ENCODE assay signal across 12 mouse cellular contexts in the genomic region with DNA sequence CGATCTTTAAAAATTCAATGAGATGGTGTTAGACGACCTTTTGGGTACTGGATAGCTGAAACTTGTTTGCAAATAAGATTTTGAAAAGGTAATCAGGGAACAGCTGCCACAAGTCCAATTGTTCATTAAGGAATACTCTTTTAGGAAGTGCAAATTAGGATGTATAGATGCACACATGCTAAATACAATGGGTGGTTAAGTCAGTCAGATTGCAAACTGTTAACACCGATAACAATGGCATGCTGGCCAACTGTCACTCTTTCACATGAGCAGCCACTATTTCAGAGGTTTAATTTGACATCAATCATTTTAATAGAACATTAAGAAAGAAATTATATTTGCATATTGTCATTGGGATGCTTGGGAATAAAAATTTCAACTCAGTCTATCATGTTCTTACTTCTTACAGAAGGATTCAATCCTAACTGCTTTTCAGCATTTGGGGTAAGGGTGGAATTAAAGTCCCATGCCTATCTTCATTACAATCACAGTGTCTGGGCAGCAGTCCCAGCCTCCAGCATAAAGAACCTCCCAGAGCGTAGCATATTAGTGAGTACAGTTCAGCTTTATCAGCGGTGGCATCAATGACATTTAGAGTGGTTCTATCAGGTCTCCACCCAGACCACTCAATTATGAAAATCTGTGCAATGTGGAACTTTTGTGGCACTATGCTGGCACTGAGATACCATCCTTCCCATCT.
DNase-seq lines count a peak whose midpoint lies in the region; ATAC-seq lines count a peak whose summit lies in the region.
"Had no signal": no experiment of that assay in that cellular context is flagged by ENCODE, and none has a peak within 500 bp of the region (broad histone marks: within the 10 kb centered on the region; RNA-seq: fewer than 3 reads in every experiment).

No protein-coding gene starts in this region.

- H3K9ac ChIP-seq in midbrain, embryonic 12.5 days (replicated peaks), result no peak overlapping the region
- no peak overlapping the region for H3K9ac ChIP-seq in midbrain, embryonic 11.5 days (ENCODE audit: low read length)
- H3K9ac ChIP-seq in hindbrain, embryonic 15.5 days, result no peak overlapping the region
- H3K9ac ChIP-seq: embryonic facial prominence, embryonic 12.5 days; liver, embryonic 13.5 days had no signal

- H3K4me3 ChIP-seq in midbrain, embryonic 12.5 days, result no peak overlapping the region
- H3K4me3 ChIP-seq in midbrain, embryonic 11.5 days (ENCODE audit: low read depth, low read length), result no peak overlapping the region
- no peak overlapping the region for H3K4me3 ChIP-seq in hindbrain, embryonic 15.5 days
- H3K4me3 ChIP-seq: embryonic facial prominence, embryonic 12.5 days; liver, embryonic 13.5 days had no signal

- no peak for DNase-seq in cerebellum, adult 11 months
- no peak for DNase-seq in midbrain, embryonic 11.5 days (ENCODE audit: low spot score, missing footprints)
- DNase-seq in retina, postnatal 1 day, result peak; percentile 87
- DNase-seq in testis, postnatal 14 days (ENCODE audit: low spot score), result no peak
- DNase-seq: adrenal gland, adult 2 months; heart, postnatal 36 days; liver, embryonic 13.5 days had no signal

- 54% methylated on average over 5 of the region's 5 CpGs for WGBS in midbrain, embryonic 12.5 days
- 79% methylated on average over 5 of the region's 5 CpGs for WGBS in midbrain, embryonic 11.5 days
- WGBS in hindbrain, embryonic 15.5 days, result 31% methylated on average over 5 of the region's 5 CpGs

- H3K36me3 ChIP-seq in midbrain, embryonic 12.5 days, result no peaks in the 10 kb centered on the region
- no peaks in the 10 kb centered on the region for H3K36me3 ChIP-seq in midbrain, embryonic 11.5 days (ENCODE audit: control insufficient read depth, insufficient read depth, low read length)
- H3K36me3 ChIP-seq in hindbrain, embryonic 15.5 days, result no peaks in the 10 kb centered on the region
- H3K36me3 ChIP-seq: embryonic facial prominence, embryonic 12.5 days; liver, embryonic 13.5 days had no signal

- no peaks in the 10 kb centered on the region for H3K9me3 ChIP-seq in midbrain, embryonic 12.5 days
- no peaks in the 10 kb centered on the region for H3K9me3 ChIP-seq in midbrain, embryonic 11.5 days (ENCODE audit: control insufficient read depth, low read length)
- H3K9me3 ChIP-seq in hindbrain, embryonic 15.5 days, result no peaks in the 10 kb centered on the region
- H3K9me3 ChIP-seq: embryonic facial prominence, embryonic 12.5 days; liver, embryonic 13.5 days had no signal

- H3K27me3 ChIP-seq in midbrain, embryonic 12.5 days, result no peaks in the 10 kb centered on the region
- H3K27me3 ChIP-seq in midbrain, embryonic 11.5 days (ENCODE audit: control insufficient read depth, insufficient read depth, low read length), result no peaks in the 10 kb centered on the region
- no peaks in the 10 kb centered on the region for H3K27me3 ChIP-seq in hindbrain, embryonic 15.5 days
- H3K27me3 ChIP-seq: embryonic facial prominence, embryonic 12.5 days; liver, embryonic 13.5 days had no signal

- H3K4me1 ChIP-seq in midbrain, embryonic 12.5 days, result peaks cover 6% of the 10 kb centered on the region
- H3K4me1 ChIP-seq in midbrain, embryonic 11.5 days (ENCODE audit: control insufficient read depth, insufficient read depth, low read length), result no peaks in the 10 kb centered on the region
- peaks cover 16% of the 10 kb centered on the region for H3K4me1 ChIP-seq in hindbrain, embryonic 15.5 days (replicated peaks)
- H3K4me1 ChIP-seq: liver, embryonic 13.5 days had no signal

- no peak overlapping the region for H3K4me2 ChIP-seq in midbrain, embryonic 12.5 days (replicated peaks)
- no peak overlapping the region for H3K4me2 ChIP-seq in midbrain, embryonic 11.5 days
- peak overlapping the region; percentile 27 for H3K4me2 ChIP-seq in hindbrain, embryonic 15.5 days
- H3K4me2 ChIP-seq: embryonic facial prominence, embryonic 12.5 days; liver, embryonic 13.5 days had no signal

- 0 out of 2 replicates have a peak overlapping the region, but pooled peaks have one; percentile 15 for H3K27ac ChIP-seq in midbrain, embryonic 12.5 days (replicated peaks)
- no peak overlapping the region for H3K27ac ChIP-seq in midbrain, embryonic 11.5 days (ENCODE audit: low read depth, low read length)
- H3K27ac ChIP-seq in hindbrain, embryonic 15.5 days (replicated peaks), result peak overlapping the region; percentile 74
- H3K27ac ChIP-seq: embryonic facial prominence, embryonic 12.5 days; liver, embryonic 13.5 days had no signal

- ATAC-seq in cerebellum, adult (ENCODE audit: insufficient number of reproducible peaks, low FRiP score, low TSS enrichment), result peak; percentile 64; the same call in 1 of the 2 replicates
- peak; percentile 68 for ATAC-seq in midbrain, embryonic 12.5 days (ENCODE audit: low FRiP score, low read depth)
- ATAC-seq in midbrain, embryonic 11.5 days (ENCODE audit: low FRiP score), result no peak
- peak; percentile 77 for ATAC-seq in hindbrain, embryonic 15.5 days (ENCODE audit: low FRiP score, low read depth)
- no peak for ATAC-seq in erythroid progenitor cell, adult 5-6 weeks (replicated peaks; ENCODE audit: low FRiP score, poor library complexity, severe bottlenecking)

Comparison
In these comparisons a context has a peak if more than half of its experiments do, and no peak if none do; other contexts are left out.
1. ATAC-seq: peak in cerebellum, adult (single experiment), midbrain, embryonic 12.5 days (single experiment) and hindbrain, embryonic 15.5 days (single experiment); none in midbrain, embryonic 11.5 days (single experiment) and erythroid progenitor cell, adult 5-6 weeks (single experiment).